Mouse (Mus musculus) Patski (cell line): ENCODE results near the gene Dgkz. TPM values are rescaled to one million over a fixed set of nuclear protein-coding genes. Genes with fewer than 3 reads are reported as not detected.

Experiments used
- ATAC-seq: fragments of 100-300 bp; one replicate; pipeline ENCODE4 v1.8.0; 2021
- CTCF ChIA-PET: fragments of 350-600 bp; sonication (Branson Sonifier 250); formaldehyde crosslinking; loops from one replicate; lab custom pipeline; 2022; ENCODE audit warnings: inconsistent platforms; lab: Charles Lee
- POLR2A ChIA-PET: fragments of 350-600 bp; sonication (Branson Sonifier 250); formaldehyde crosslinking; loops from one replicate; lab custom pipeline; 2022; ENCODE audit warnings: antibody characterized with exemption, inconsistent platforms; lab: Charles Lee
- DNase-seq: peaks from one replicate; pipeline ENCODE4 v3.0.0-alpha.2; 2011; ENCODE audit warnings: low read depth, low spot score
- H3K27me3 ChIP-seq: fragments of 371-371 bp; one replicate; pipeline ENCODE4 v1.5.1; 2021
- CTCF ChIP-seq: fragments of 100-300 bp; IDR thresholded peaks from one replicate; pipeline ENCODE4 v1.5.1; 2021
- in situ Hi-C: fragments of 300-500 bp; cut with MboI; formaldehyde crosslinking; loops from 3 replicates; pipeline ENCODE4 v1.11.1; 2018; ENCODE audit warnings: low pct_unique_long_range_greater_than_20kb, mixed read lengths
- polyA plus RNA-seq: library from polyadenylated mRNA; unstranded; gene quantifications from one replicate; pipeline ENCODE4 v1.2.3, GENCODE M21; 2021

Dgkz gene
- polyA plus RNA-seq, 1 experiment from 2014 or later: 38.5 TPM

GRCm38 (mm10) chr2:92012768-92013445, 37.2 kb upstream of the Dgkz start:
- CTCF ChIA-PET: interaction anchor here (0.8 kb wide), 1 partner anchor 11 kb away, joined by 3 read pairs; the partner anchor contains the start of gene Creb3l1
- no peak for TF ChIP-seq CTCF
- in situ Hi-C loops: no loop called here
- POLR2A ChIA-PET: no interaction called here
- H3K27me3 ChIP-seq: no peaks in the 10 kb centered on the region
- DNase-seq (no peak), ATAC-seq (no peak)

GRCm38 (mm10) chr2:92011424-92012353, 36.0 kb upstream of the Dgkz start:
- DNase-seq: no peak

GRCm38 (mm10) chr2:92008623-92009404, 33.1 kb upstream of the Dgkz start:
- POLR2A ChIA-PET: interaction anchor here (0.6 to 2.0 kb wide), 5 partner anchors 15 to 709 kb away, joined by 3 to 6 read pairs (median 6); no protein-coding TSS in a partner anchor
- TF ChIP-seq CTCF: no peak
- CTCF ChIA-PET: interaction anchor here (1.8 to 7.5 kb wide), 2 partner anchors 15 to 48 kb away, joined by 5 to 41 read pairs; no protein-coding TSS in a partner anchor
- DNase-seq (no peak), ATAC-seq (peak; percentile 20)
- no peaks in the 10 kb centered on the region for H3K27me3 ChIP-seq
- in situ Hi-C loops: loop anchor here (5.0 kb wide), 1 partner anchor 48 kb away; no protein-coding TSS in a partner anchor

More at GRCm38 (mm10) chr2:92011424-92012353, 36.0 kb upstream of the Dgkz start:
- in situ Hi-C loops: no loop called here
- CTCF ChIA-PET: interaction anchor here (1.1 to 1.2 kb wide), 2 partner anchors 7 to 13 kb away, joined by 3 read pairs; no protein-coding TSS in a partner anchor
- H3K27me3 ChIP-seq: no peaks in the 10 kb centered on the region
- TF ChIP-seq CTCF: no peak
- no peak for ATAC-seq
- POLR2A ChIA-PET: interaction anchor here (0.9 kb wide), 1 partner anchor 46 kb away, joined by 3 read pairs; no protein-coding TSS in a partner anchor

DNA sequence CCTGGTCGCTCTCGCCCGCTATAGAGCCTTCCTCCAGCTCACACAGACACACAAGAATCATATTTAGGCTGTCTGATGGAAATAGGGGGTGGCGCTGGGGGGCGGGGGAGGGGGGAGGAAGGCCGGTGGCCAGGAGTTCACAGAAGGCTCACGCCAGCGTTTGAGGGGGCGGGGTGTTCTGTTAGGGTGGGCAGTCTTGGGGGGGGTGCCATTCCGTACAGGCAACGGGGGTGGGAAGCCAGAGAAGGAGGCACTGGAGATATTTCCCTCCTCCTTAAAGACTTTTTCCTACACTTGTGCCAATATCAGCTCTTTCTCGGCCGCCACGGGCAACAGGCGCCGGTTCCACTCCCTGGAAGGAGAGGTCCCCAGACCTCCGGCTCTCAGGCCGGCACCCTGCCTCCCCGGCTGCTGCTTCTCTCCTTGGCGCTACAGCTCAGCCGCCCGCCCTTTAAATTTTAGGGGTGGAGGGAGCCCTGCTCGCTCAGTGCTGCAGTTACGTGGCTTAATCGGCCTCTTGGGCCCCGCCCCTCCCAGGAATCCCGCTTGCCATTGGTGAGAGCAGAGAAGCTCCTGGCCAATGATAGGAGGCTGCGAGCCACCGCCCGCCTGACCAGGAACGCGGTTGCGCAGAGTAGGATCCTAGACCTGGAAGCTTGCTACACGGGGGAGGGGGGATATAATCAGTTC, 32.4 kb upstream of the Dgkz start:
- POLR2A ChIA-PET: interaction anchor here (0.6 to 2.0 kb wide), 4 partner anchors 15 to 708 kb away, joined by 3 to 6 read pairs (median 4); no protein-coding TSS in a partner anchor

GRCm38 (mm10) chr2:92006983-92007921, 31.6 kb upstream of the Dgkz start:
- ChIA-PET POLR2A (interaction anchor here (0.9 to 2.0 kb wide), 3 partner anchors 16 to 175 kb away, joined by 3 to 6 read pairs (median 6); no protein-coding TSS in a partner anchor), CTCF (interaction anchor here (0.9 to 7.5 kb wide), 5 partner anchors 12 to 369 kb away, joined by 3 to 41 read pairs (median 5); no protein-coding TSS in a partner anchor)
- DNase-seq (no peak), ATAC-seq (no peak)
- in situ Hi-C loops: loop anchor here (5.0 kb wide), 1 partner anchor 50 kb away; no protein-coding TSS in a partner anchor
- no peaks in the 10 kb centered on the region for H3K27me3 ChIP-seq
- no peak for TF ChIP-seq CTCF

More for the DNA sequence above, 32.4 kb upstream of the Dgkz start:
- ATAC-seq: peak; percentile 83
- H3K27me3 ChIP-seq: no peaks in the 10 kb centered on the region
- in situ Hi-C loops: loop anchor here (5.0 kb wide), 1 partner anchor 49 kb away; no protein-coding TSS in a partner anchor
- CTCF ChIA-PET: interaction anchor here (1.3 to 7.5 kb wide), 4 partner anchors 11 to 53 kb away, joined by 3 to 41 read pairs (median 6); no protein-coding TSS in a partner anchor
- no peak for TF ChIP-seq CTCF
- peak; percentile 75 for DNase-seq

DNA sequence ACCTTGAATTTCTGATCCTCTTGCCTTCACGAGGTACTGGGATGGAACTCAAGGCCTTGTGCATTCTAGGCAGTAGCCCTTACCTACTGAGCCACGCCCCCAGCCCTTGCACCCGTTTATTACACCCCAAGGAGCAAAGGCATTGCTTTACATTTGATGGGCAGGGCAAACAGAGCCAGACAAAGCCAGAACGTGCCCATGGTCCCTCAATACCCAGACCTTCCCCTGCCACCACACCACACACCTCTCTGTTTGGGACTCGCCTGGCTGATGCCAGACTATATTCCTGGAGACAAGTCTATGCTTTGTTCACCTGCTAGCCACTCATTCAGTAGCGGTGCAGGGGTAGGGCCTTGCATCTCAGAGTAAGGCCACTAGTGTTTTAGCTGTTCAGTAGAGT, 30.8 kb upstream of the Dgkz start:
- H3K27me3 ChIP-seq: no peaks in the 10 kb centered on the region
- DNase-seq (no peak), ATAC-seq (no peak)
- CTCF ChIA-PET: interaction anchor here (0.9 to 7.5 kb wide), 4 partner anchors 9 to 370 kb away, joined by 3 to 41 read pairs (median 4); no protein-coding TSS in a partner anchor
- in situ Hi-C loops: loop anchor here (5.0 kb wide), 1 partner anchor 51 kb away; no protein-coding TSS in a partner anchor
- TF ChIP-seq CTCF: no peak
- POLR2A ChIA-PET: no interaction called here

DNA sequence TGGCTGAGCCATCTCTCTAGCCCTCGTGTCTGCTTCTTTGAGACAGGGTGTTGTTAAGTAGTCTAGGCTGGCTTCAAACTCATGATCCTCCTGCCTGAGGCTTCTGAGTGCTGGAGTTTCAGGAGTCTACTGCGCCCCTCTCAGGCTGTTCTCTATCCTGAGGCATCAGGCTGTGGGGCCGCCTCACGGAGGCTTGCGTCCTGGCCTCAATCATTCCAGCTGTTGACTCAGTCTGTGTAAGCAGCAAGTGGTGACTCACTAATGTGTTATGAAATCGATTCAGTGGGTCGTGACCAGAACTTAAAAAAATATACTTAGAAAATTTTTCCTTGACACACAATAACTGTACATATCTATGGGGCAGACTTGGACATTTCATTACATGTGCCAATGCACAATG, 29.0 kb upstream of the Dgkz start:
- in situ Hi-C loops: loop anchor here (5.0 kb wide), 1 partner anchor 53 kb away; no protein-coding TSS in a partner anchor
- POLR2A ChIA-PET: no interaction called here
- DNase-seq (no peak), ATAC-seq (no peak)
- no peaks in the 10 kb centered on the region for H3K27me3 ChIP-seq
- no peak for TF ChIP-seq CTCF
- CTCF ChIA-PET: interaction anchor here (1.8 to 7.5 kb wide), 3 partner anchors 11 to 52 kb away, joined by 4 to 41 read pairs (median 8); no protein-coding TSS in a partner anchor
